Mouse (Mus musculus) c-Kit-positive CD71-positive TER-119-positive erythroid progenitor cells, embryonic 14.5 days (primary cell): Measurements from ENCODE around the gene Gm20388.
A peak's percentile ranks its signal among the peaks of the same experiment; 100 is the strongest.

Source experiments
- DNase-seq: peaks from one replicate; pipeline ENCODE4 v3.0.0-alpha.2; 2013; ENCODE audit warnings: low spot score

Gm20388 gene

GRCm38 (mm10) chr8:121842064-121842955, 1931.7 kb downstream of the Gm20388 start:
- DNase-seq = no peak

DNA sequence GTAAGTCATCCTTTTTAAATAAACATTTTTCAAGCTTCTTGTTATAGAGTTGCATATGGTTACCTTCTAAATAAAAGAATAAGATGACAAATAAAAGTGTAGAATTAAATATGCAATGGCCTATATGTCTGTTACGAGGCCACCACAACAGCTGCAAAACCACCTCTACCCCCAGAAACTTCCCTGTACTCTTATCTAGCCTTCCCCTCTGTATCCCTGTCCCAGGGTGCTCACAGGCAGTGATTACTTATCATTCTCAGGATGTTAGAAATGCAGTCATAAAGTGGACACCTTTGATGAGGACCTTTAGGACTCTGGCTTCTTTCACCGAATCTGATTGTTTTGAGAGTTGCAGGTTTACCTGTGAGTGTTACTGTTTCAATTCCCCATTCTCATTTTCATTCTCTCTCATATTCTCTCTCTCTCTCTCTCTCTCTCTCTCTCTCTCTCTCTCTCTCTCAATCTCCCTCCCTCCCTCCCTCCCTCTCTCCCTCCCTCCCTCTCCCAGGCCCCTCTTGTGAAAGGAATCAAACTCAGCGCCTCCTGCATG, 1932.6 kb downstream of the Gm20388 start:
- no peak for DNase-seq

DNA sequence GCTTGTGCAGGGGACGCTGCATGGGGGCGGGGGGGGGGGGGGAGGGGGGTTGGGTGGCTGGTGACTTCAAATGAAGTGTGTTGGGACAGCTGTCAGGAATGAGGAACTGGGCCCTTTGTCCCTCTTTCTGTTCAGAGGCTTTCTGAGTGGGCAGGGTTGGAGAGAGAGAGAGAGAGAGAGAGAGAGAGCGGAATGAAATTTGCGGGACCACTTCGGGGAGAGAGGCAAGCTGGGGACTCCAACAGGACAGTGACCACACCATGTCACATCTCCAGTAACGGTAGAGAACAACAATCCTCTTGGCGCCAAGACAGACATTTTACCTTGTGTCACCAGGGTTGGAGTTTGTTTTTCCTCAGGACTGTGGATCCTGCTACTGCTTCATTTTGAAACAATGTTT, 1934.1 kb downstream of the Gm20388 start:
- DNase-seq = no peak

DNA sequence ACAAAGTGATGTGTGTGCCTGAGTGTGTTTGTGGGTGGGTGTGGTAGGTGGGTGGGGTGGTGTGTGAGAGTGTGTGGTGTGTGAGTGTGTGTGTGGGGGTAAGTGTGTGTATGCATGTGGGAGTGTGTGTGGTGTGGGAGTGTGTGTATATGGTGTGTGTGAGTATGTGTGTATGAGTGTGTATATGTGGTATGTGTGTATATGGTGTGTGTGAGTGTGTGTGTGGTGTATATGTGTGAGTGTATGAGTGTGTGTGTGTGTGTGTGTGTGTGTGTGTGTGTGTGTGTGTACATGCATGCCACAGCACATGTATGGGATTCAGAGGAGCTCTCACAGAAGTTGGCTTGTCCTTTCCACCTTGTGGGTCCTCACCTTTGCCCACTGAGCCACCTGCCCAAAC, 1936.2 kb downstream of the Gm20388 start:
- no peak for DNase-seq

GRCm38 (mm10) chr8:121847261-121847822, 1936.7 kb downstream of the Gm20388 start:
- DNase-seq = no peak

DNA sequence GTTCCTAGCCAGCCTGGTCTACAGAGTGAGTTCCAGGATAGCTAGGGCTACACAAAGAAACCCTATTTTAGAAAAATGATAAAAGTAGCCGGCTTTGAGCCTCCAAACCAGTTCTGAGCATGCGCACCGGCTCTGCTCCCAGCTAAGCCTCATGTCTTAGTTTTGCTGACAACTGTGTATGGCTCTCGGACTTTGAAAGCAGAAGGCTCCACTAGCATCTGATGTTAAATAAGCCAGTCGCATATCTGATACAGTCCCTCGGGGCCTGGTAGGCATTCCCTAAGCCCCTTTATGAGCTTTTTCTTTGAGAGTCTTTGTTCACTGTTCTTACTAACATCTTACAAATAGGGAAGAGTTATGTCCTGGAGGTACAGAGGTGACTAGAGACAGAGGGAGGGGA, 1937.3 kb downstream of the Gm20388 start:
- no peak for DNase-seq

GRCm38 (mm10) chr8:121848495-121848894, 1937.9 kb downstream of the Gm20388 start:
- no peak for DNase-seq

DNA sequence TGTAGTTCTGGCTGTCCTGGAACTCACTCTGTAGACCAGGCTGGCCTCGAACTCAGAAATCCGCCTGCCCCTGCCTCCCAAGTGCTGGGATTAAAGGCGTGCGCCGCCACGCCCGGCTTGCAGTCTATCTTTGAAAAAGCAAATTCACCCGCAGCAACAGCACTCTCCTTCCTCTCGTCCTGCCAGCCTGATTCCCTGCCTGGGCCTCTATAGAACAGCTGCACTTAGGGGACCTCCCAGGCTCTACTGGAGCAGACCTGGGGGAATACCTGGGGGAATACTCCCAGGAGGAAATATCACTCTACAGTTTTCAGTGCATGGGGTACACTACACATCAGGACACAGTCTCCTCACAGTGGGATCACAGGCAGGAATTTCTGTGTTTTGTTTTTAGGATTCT, 1938.7 kb downstream of the Gm20388 start:
- no peak for DNase-seq

GRCm38 (mm10) chr8:121850018-121850417, 1939.4 kb downstream of the Gm20388 start:
- peak; percentile 82 for DNase-seq

- DNase-seq = no peak
Measured at GRCm38 (mm10) chr8:121850436-121850820, 1939.8 kb downstream of the Gm20388 start.

- peak; percentile 99 for DNase-seq
Measured at GRCm38 (mm10) chr8:121850821-121851470, 1940.3 kb downstream of the Gm20388 start.

- DNase-seq = no peak
Measured at GRCm38 (mm10) chr8:121851716-121852115, 1941.1 kb downstream of the Gm20388 start.

- no peak for DNase-seq
Measured at GRCm38 (mm10) chr8:121852464-121852863, 1941.8 kb downstream of the Gm20388 start.

DNA sequence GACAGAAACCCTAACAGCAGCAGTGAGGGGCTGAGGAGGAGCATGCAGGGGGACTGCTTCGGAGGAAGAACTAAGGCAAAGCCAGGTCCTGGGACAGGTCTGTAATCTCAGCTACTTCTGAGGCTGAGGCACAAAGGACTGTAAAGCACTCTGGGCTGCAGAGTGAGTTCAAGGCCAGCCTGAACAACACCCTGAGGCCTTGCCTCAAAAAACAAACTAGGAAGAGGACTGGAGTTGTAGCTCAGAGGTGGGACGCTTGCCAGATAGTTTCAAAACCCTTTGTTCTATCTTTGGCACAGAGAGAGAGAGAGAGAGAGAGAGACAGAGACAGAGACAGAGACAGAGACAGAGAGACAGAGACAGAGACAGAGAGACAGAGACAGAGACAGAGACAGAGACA, 1942.9 kb downstream of the Gm20388 start:
- DNase-seq = no peak

- DNase-seq = no peak
Measured at GRCm38 (mm10) chr8:121856071-121856746, 1945.6 kb downstream of the Gm20388 start.

DNA sequence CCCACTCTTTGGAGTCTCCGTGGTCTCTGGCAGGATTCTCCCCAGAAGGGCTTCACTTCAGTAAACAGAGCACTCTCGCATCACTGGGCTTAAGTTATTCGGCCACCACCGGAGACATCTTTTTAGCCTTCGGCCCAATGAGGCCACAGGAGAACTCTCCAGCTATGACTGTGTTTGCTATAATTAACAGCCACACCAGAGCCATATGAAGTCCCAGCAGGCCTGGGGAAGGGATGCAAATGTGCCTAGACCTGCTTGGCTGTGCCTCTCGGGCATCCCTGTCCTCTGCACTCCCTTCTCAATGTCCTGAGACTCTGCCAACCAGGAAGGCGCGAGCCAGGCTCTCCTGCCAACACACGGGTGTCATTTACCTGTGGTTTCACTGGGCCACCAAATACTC, 1946.7 kb downstream of the Gm20388 start:
- DNase-seq = no peak

DNA sequence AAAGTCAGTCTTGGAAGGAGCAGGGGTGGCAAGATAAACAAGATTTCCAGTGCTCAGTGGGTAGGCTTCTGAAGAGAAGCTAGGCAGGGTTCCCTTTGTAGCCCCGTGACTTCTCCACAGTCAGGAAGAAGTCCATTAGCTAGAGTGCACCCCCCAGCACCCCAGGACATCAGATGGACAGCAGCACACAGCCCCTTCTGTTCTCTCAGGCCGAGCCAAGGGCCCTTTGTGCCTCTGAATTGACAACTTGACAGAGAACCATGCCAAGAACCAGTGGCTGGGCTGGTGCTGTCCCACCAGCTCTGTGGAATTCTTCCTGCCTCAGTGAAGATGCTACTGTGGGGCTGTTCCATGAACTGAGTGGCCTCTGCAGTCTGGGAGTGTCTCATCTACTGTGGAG, 1947.1 kb downstream of the Gm20388 start:
- DNase-seq = no peak

DNA sequence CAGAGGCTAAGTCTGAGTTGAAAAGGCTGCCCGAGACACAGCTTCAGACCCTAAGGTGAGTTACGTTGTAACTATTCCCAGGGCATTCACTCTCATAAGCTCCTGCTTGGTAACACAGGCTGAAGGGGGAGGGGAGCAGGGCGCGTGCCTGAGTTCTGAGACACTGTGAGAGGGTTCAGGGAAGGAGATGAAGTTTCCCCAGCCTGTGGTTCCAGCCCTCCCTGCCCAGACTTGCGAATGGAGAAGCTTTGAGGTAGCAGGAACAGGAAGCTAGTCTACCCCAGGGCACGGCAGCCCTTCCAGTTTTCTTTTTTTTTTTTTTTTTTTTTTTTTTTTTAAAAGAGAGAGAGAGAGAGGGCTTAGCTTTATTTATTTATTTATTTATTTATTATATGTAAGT, 1950.6 kb downstream of the Gm20388 start:
- DNase-seq = no peak

DNA sequence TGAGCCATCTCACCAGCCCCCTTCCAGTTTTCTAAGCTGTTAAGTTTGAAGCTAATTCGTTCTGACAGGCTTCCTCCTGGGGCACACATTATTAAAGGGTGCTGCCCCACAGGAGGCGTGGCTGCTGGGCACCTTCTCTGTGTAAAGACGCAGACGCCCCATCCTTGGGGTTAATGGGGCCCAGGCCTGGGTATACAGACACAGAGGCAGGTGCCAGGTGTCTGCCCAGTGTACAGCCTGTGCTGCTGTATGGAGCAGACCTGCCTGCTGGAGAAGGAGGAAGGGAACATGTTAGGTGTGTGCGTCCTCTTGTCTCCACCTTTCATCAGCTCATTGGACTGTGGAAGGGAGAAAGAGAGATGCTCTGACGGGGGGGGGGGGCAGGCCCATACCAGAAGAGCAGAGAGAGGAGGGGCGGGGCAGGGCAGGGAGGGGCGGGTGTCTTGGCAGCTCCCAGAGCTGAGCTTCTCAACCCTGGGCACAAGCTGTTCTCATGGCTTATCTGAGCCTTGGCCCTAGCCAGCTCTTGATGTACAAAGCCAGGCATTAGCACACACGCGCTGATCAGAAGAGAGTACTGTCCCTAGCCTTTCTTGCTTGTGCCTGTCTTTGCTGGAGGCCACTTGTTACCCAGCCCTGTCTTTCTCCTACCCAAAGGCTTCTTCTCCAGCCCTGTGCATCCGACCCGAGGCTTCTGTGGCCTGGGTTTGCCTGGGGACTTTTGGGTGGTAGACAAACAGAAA, 1951.3 kb downstream of the Gm20388 start:
- peak; percentile 63 for DNase-seq

DNA sequence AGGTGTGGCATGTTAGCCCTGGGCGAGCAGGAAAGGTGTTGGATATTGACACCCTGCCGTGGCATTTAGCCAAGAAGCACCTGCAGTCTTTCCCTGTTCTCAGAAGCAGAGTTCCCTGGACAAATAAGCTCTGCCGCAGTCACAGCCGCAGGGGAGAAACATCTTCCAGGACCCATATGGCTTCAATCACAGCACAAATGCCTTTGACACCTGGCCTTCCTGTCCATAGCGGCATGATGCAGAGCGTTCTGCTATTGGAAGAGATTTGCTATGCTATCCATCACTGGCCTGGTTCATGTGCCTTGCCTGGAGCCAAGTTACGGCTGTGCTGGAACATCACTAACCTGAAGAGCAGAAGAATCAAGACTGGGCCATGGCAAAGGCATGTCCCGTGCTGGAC, 1954.7 kb downstream of the Gm20388 start:
- DNase-seq = no peak

- DNase-seq = no peak
Measured at GRCm38 (mm10) chr8:121868196-121868595, 1957.6 kb downstream of the Gm20388 start.

DNA sequence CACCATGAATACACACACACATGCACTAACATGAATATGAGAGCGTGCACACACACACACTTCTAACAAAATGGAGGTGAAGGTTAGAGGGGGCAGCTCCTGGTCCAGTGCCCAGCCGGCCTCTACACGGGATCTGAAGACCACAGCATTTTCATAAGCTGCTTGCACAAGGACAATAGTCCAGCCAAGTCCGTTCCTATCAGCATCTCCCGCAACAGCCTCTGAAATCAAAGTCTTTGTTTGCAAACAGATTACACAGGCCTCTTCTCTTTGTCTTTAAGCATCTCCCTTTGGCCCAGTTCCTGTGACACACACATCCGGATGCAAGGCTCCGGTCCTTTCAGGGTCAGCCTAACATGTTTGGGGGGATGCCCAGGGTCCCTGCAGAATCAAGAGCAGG, 1958.3 kb downstream of the Gm20388 start:
- no peak for DNase-seq
